Mouse (Mus musculus) MEL-GATA-1-ER (cell line): ENCODE results near the gene Srrm1.
A peak's percentile ranks its signal among the peaks of the same experiment; 100 is the strongest.

ENCODE experiments used
- DNase-seq: peaks from one replicate; pipeline ENCODE4 v3.0.0-alpha.2; 2012; ENCODE audit warnings: low read depth; ENCODE audit errors: extremely low read depth

The Srrm1 gene

GRCm38 (mm10) chr4:135353066-135353793, at the start of gene Srrm1:
Srrm1 (minus strand) TSS chr4:135353321.
- DNase-seq, result peak; percentile 93

- no peak for DNase-seq
Observed at GRCm38 (mm10) chr4:135401881-135402280, 48.8 kb upstream of the Srrm1 start.

- no peak for DNase-seq
Observed at GRCm38 (mm10) chr4:135397991-135398390, 44.9 kb upstream of the Srrm1 start, which contains the start of gene Ncmap. Ncmap (minus strand) TSS chr4:135398227.

GRCm38 (mm10) chr4:135397551-135397950, 44.4 kb upstream of the Srrm1 start:
- DNase-seq, result no peak

- no peak for DNase-seq
Observed at GRCm38 (mm10) chr4:135396303-135396702, 43.2 kb upstream of the Srrm1 start.

- DNase-seq, result no peak
Observed at GRCm38 (mm10) chr4:135395375-135395774, 42.3 kb upstream of the Srrm1 start.

GRCm38 (mm10) chr4:135394666-135395065, 41.5 kb upstream of the Srrm1 start:
- no peak for DNase-seq

GRCm38 (mm10) chr4:135393381-135393780, 40.3 kb upstream of the Srrm1 start:
- no peak for DNase-seq

GRCm38 (mm10) chr4:135392801-135393200, 39.7 kb upstream of the Srrm1 start:
- DNase-seq, result no peak

- DNase-seq, result no peak
Observed at GRCm38 (mm10) chr4:135391014-135391413, 37.9 kb upstream of the Srrm1 start.

- no peak for DNase-seq
Observed at GRCm38 (mm10) chr4:135385614-135386013, 32.5 kb upstream of the Srrm1 start.

- peak; percentile 46 for DNase-seq
Observed at GRCm38 (mm10) chr4:135382316-135382715, 29.2 kb upstream of the Srrm1 start.

- no peak for DNase-seq
Observed at GRCm38 (mm10) chr4:135381355-135381754, 28.2 kb upstream of the Srrm1 start.

GRCm38 (mm10) chr4:135377241-135377640, 24.1 kb upstream of the Srrm1 start:
- no peak for DNase-seq

GRCm38 (mm10) chr4:135375444-135375843, 22.3 kb upstream of the Srrm1 start:
- DNase-seq, result no peak

- DNase-seq, result no peak
Observed at GRCm38 (mm10) chr4:135373299-135373698, 20.2 kb upstream of the Srrm1 start.

- DNase-seq, result no peak
Observed at GRCm38 (mm10) chr4:135370372-135370771, 17.3 kb upstream of the Srrm1 start.

- no peak for DNase-seq
Observed at GRCm38 (mm10) chr4:135362828-135363227, 9.7 kb upstream of the Srrm1 start.

- DNase-seq, result no peak
Observed at GRCm38 (mm10) chr4:135361722-135362121, 8.6 kb upstream of the Srrm1 start.

- DNase-seq, result peak; percentile 59
Observed at GRCm38 (mm10) chr4:135358736-135359135, 5.6 kb upstream of the Srrm1 start.

- DNase-seq, result no peak
Observed at GRCm38 (mm10) chr4:135357221-135357920, 4.2 kb upstream of the Srrm1 start.

- no peak for DNase-seq
Observed at GRCm38 (mm10) chr4:135355886-135356550, 2.9 kb upstream of the Srrm1 start.
